Mouse (Mus musculus) bone marrow macrophage, adult 2 months (primary cell): ENCODE results near the gene Rras2.

Source experiments
- CTCF ChIP-seq: IDR thresholded peaks from 2 replicates; pipeline ENCODE4 v1.5.1; 2012; ENCODE audit warnings: low read depth, mild to moderate bottlenecking, low read length, moderate library complexity
- POLR2A ChIP-seq: IDR thresholded peaks from 2 replicates; pipeline ENCODE4 v1.6.1; 2012; ENCODE audit warnings: mild to moderate bottlenecking, low read depth, low read length, borderline replicate concordance

DNA sequence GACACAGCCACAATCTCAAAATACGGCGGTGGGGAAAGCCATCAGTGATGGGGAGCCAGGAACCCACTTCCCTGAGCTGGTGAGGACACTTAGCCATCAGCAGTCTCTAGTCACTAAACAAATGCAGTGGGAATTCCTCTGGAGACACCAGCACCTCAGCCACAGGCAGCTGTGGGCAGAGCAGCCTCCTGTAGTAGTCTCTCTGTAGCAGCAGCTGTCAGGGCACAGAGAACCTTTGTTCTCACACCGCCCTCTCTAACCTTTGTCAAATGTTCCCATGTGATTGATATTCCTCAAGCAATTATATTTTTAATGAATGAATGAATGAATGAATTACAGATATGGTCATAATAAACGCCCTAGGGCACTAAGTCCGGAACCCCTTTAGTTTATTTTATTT lies 46.2 kb downstream of the Rras2 start:
- TF ChIP-seq CTCF, result no peak
- no peak for TF ChIP-seq POLR2A
